Mouse (Mus musculus) intestine, embryonic 14.5 days (tissue): ENCODE measurements at regions not wholly inside any gene's neighbourhood (a gene's known extent, or its start where the extent isn't known, plus 50 kb on each side); places are given as distances from the start of the nearest gene placed in this dataset.
A peak's percentile ranks its signal among the peaks of the same experiment; 100 is the strongest.

ENCODE experiments used
- ATAC-seq: fragments of 200-750 bp; cut with Nextera tagmentation; replicated peaks from 2 replicates; pipeline ENCODE4 v1.8.0; 2017; ENCODE audit warnings: low read depth, moderate number of reproducible peaks, moderate TSS enrichment, moderate library complexity; ENCODE audit not compliant: low FRiP score, low TSS enrichment
- DNase-seq: peaks from one replicate; pipeline ENCODE4 v3.0.0-alpha.2; 2018; ENCODE audit warnings: low spot score
- H3K27ac ChIP-seq: fragments of 300-500 bp; sonication (generic); 2 replicates; pipeline ENCODE4 v1.5.1; 2014; ENCODE audit warnings: low read depth, mild to moderate bottlenecking, control low read depth
- H3K27me3 ChIP-seq: fragments of 300-500 bp; sonication (generic); replicated peaks from 2 replicates; pipeline ENCODE4 v1.6.1; 2014; ENCODE audit warnings: low read length, control low read depth; ENCODE audit not compliant: control insufficient read depth, insufficient read depth
- H3K36me3 ChIP-seq: fragments of 300-500 bp; sonication (generic); 2 replicates; pipeline ENCODE4 v1.6.1; 2014; ENCODE audit warnings: low read length, control low read depth; ENCODE audit not compliant: control insufficient read depth, insufficient read depth
- H3K4me1 ChIP-seq: fragments of 300-500 bp; sonication (generic); replicated peaks from 2 replicates; pipeline ENCODE4 v1.6.1; 2014; ENCODE audit warnings: low read length, control low read depth, mixed read lengths; ENCODE audit not compliant: control insufficient read depth, insufficient read depth
- H3K4me2 ChIP-seq: fragments of 300-500 bp; sonication (generic); 2 replicates; pipeline ENCODE4 v1.6.1; 2014; ENCODE audit warnings: low read length
- H3K4me3 ChIP-seq: fragments of 300-500 bp; sonication (generic); 2 replicates; pipeline ENCODE4 v1.5.1; 2014; ENCODE audit warnings: low read depth, low read length, control low read depth, mixed read lengths
- H3K9ac ChIP-seq: fragments of 300-500 bp; sonication (generic); 2 replicates; pipeline ENCODE4 v1.6.1; 2014; ENCODE audit warnings: mild to moderate bottlenecking, low read length
- H3K9me3 ChIP-seq: fragments of 300-500 bp; sonication (generic); 2 replicates; pipeline ENCODE4 v1.6.1; 2016; ENCODE audit warnings: low read length, control low read depth; ENCODE audit not compliant: control insufficient read depth
- WGBS: fragments of 180-500 bp; shearing (Covaris S2); extraction: QIAGEN DNeasy Blood & Tissue Kit; methylation state at CpG from one replicate; pipeline ENCODE4 v1.1.7; 2014; 5-methylcytosine and 5-hydroxymethylcytosine counted together

- Histone ChIP-seq H3K9me3 (0 out of 2 replicates have a peak, but pooled peaks cover 4% of the 10 kb centered on the region), H3K27ac (no peak overlapping the region), H3K27me3 (no peaks in the 10 kb centered on the region), H3K4me2 (no peak overlapping the region), H3K4me3 (no peak overlapping the region), H3K9ac (no peak overlapping the region), H3K36me3 (no peaks in the 10 kb centered on the region), H3K4me1 (no peaks in the 10 kb centered on the region)
- ATAC-seq = no peak
- 75% methylated on average over 1 of the region's 1 CpGs for WGBS
- DNase-seq = no peak
Observed at GRCm38 (mm10) chr3:125155319-125155718, 248.6 kb upstream of the Ndst4 start.

GRCm38 (mm10) chr3:125159763-125160162 lies 244.1 kb upstream of the Ndst4 start:
- Histone ChIP-seq H3K9me3 (no peaks in the 10 kb centered on the region), H3K27me3 (no peaks in the 10 kb centered on the region), H3K9ac (no peak overlapping the region), H3K4me3 (no peak overlapping the region), H3K4me1 (no peaks in the 10 kb centered on the region), H3K4me2 (no peak overlapping the region), H3K36me3 (no peaks in the 10 kb centered on the region), H3K27ac (no peak overlapping the region)
- no peak for ATAC-seq
- DNase-seq = no peak
- WGBS = 87% methylated on average over 5 of the region's 5 CpGs

- ATAC-seq (no peak), DNase-seq (no peak)
- Histone ChIP-seq H3K4me1 (no peaks in the 10 kb centered on the region), H3K4me3 (no peak overlapping the region), H3K9ac (no peak overlapping the region), H3K27me3 (no peaks in the 10 kb centered on the region), H3K4me2 (no peak overlapping the region), H3K9me3 (no peaks in the 10 kb centered on the region), H3K27ac (no peak overlapping the region), H3K36me3 (no peaks in the 10 kb centered on the region)
Observed at GRCm38 (mm10) chr3:125190571-125190970, 213.3 kb upstream of the Ndst4 start.

- H3K9me3 ChIP-seq = no peaks in the 10 kb centered on the region
- no peaks in the 10 kb centered on the region for H3K4me1 ChIP-seq
- WGBS = 98% methylated on average over 2 of the region's 2 CpGs
- H3K36me3 ChIP-seq = no peaks in the 10 kb centered on the region
- no peak overlapping the region for H3K4me2 ChIP-seq
- ATAC-seq (no peak), DNase-seq (no peak)
- H3K9ac ChIP-seq = no peak overlapping the region
- no peaks in the 10 kb centered on the region for H3K27me3 ChIP-seq
- no peak overlapping the region for H3K4me3 ChIP-seq
- H3K27ac ChIP-seq = no peak overlapping the region
Observed at GRCm38 (mm10) chr3:125220913-125221312, 183.0 kb upstream of the Ndst4 start.

- Histone ChIP-seq H3K4me3 (no peak overlapping the region), H3K9me3 (no peaks in the 10 kb centered on the region), H3K4me2 (no peak overlapping the region), H3K9ac (no peak overlapping the region), H3K36me3 (no peaks in the 10 kb centered on the region), H3K27me3 (no peaks in the 10 kb centered on the region), H3K4me1 (no peaks in the 10 kb centered on the region), H3K27ac (no peak overlapping the region)
- WGBS = 83% methylated on average over 3 of the region's 3 CpGs
- DNase-seq = no peak
- no peak for ATAC-seq
Observed at GRCm38 (mm10) chr3:125251124-125251523, 152.8 kb upstream of the Ndst4 start.

- DNase-seq (no peak), ATAC-seq (no peak)
- Histone ChIP-seq H3K4me3 (no peak overlapping the region), H3K4me1 (no peaks in the 10 kb centered on the region), H3K27ac (no peak overlapping the region), H3K4me2 (no peak overlapping the region), H3K36me3 (no peaks in the 10 kb centered on the region), H3K9me3 (no peaks in the 10 kb centered on the region), H3K9ac (no peak overlapping the region), H3K27me3 (no peaks in the 10 kb centered on the region)
- WGBS = 61% methylated on average over 2 of the region's 2 CpGs
Observed at GRCm38 (mm10) chr3:125260909-125261308, 143.0 kb upstream of the Ndst4 start.

- Histone ChIP-seq H3K4me3 (no peak overlapping the region), H3K27me3 (no peaks in the 10 kb centered on the region), H3K9ac (no peak overlapping the region), H3K9me3 (no peaks in the 10 kb centered on the region), H3K4me2 (no peak overlapping the region), H3K36me3 (no peaks in the 10 kb centered on the region), H3K4me1 (no peaks in the 10 kb centered on the region), H3K27ac (no peak overlapping the region)
- ATAC-seq (peak; percentile 95), DNase-seq (no peak)
- WGBS = 53% methylated on average over 5 of the region's 5 CpGs
Observed at GRCm38 (mm10) chr3:125270695-125271094, 133.2 kb upstream of the Ndst4 start.

GRCm38 (mm10) chr3:125271215-125271614 lies 132.7 kb upstream of the Ndst4 start:
- Histone ChIP-seq H3K4me2 (no peak overlapping the region; the same call in 1 of the 2 replicates), H3K9me3 (no peaks in the 10 kb centered on the region), H3K36me3 (no peaks in the 10 kb centered on the region), H3K4me1 (no peaks in the 10 kb centered on the region), H3K27me3 (no peaks in the 10 kb centered on the region), H3K4me3 (no peak overlapping the region), H3K27ac (no peak overlapping the region), H3K9ac (no peak overlapping the region)
- 11% methylated on average over 2 of the region's 2 CpGs for WGBS
- DNase-seq = no peak
- ATAC-seq = peak; percentile 6; the same call in 1 of the 2 replicates

- H3K9ac ChIP-seq = no peak overlapping the region
- no peaks in the 10 kb centered on the region for H3K9me3 ChIP-seq
- H3K4me3 ChIP-seq = no peak overlapping the region
- no peak overlapping the region for H3K4me2 ChIP-seq
- no peak for DNase-seq
- ATAC-seq = no peak
- no peaks in the 10 kb centered on the region for H3K4me1 ChIP-seq
- no peaks in the 10 kb centered on the region for H3K27me3 ChIP-seq
- no peaks in the 10 kb centered on the region for H3K36me3 ChIP-seq
- no peak overlapping the region for H3K27ac ChIP-seq
Observed at GRCm38 (mm10) chr3:125278605-125279004, 125.3 kb upstream of the Ndst4 start.
